Mouse (Mus musculus): ENCODE data around the gene Nos1.

Nos1 gene

GRCm38 (mm10) chr5:118008344-118008743 is 227.5 kb downstream of the Nos1 start:
- DNase-seq: no peak
